8 mouse cellular contexts compared by ENCODE assay signal in genomic region chr8:72474826-72475546, GRCm38 (mm10). TPM values are rescaled to one million over a fixed set of nuclear protein-coding genes. Genes with fewer than 3 reads are reported as not detected.
DNase-seq lines count a peak whose midpoint lies in the region; ATAC-seq and TF ChIP-seq lines count a peak whose summit lies in the region.

Cherp (minus strand) TSS chr8:72475226.

- peak; percentile 95 for ATAC-seq in embryonic facial prominence, embryonic 15.5 days (ENCODE audit: insufficient number of reproducible peaks, low FRiP score, low TSS enrichment, low read depth)
- ATAC-seq in limb, embryonic 14.5 days (ENCODE audit: low FRiP score, low read depth): peak; percentile 96
- peak; percentile 96 for ATAC-seq in midbrain, postnatal 0 days (ENCODE audit: low FRiP score)

- peak within 1 kb of the TSS; percentile 83 for H3K4me2 ChIP-seq in embryonic facial prominence, embryonic 15.5 days (replicated peaks)
- H3K4me2 ChIP-seq in limb, embryonic 14.5 days (replicated peaks; ENCODE audit: low read depth, low read length, severe bottlenecking): peak within 1 kb of the TSS; percentile 93
- H3K4me2 ChIP-seq in midbrain, postnatal 0 days (ENCODE audit: low read depth, low read length, poor library complexity, severe bottlenecking): peak within 1 kb of the TSS; percentile 95

- TF ChIP-seq CTCF in bone marrow, adult 2 months (IDR thresholded peaks at IDR 0.05; ENCODE audit: control insufficient read depth, insufficient read depth, low read length): no peak
- TF ChIP-seq CTCF in midbrain, postnatal 0 days (IDR thresholded peaks at IDR 0.05): no peak

- DNase-seq in 416B (ENCODE audit: low read depth): peak; percentile 99
- peak; percentile 97 for DNase-seq in heart, adult 8-10 months (ENCODE audit: low spot score)
- peak; percentile 98 for DNase-seq in kidney, adult 9 months
- DNase-seq in limb, embryonic 14.5 days (ENCODE audit: low spot score): peak; percentile 98
- DNase-seq in midbrain, postnatal 0 days (ENCODE audit: low spot score): peak; percentile 99
- DNase-seq in spleen, postnatal 14 days (ENCODE audit: low spot score in 2 of 2): peak; percentile 91 to 94

- no peaks in the 10 kb centered on the region for H3K27me3 ChIP-seq in embryonic facial prominence, embryonic 15.5 days
- H3K27me3 ChIP-seq in limb, embryonic 14.5 days (ENCODE audit: control insufficient read depth, insufficient read depth, low read length): no peaks in the 10 kb centered on the region
- no peaks in the 10 kb centered on the region for H3K27me3 ChIP-seq in midbrain, postnatal 0 days (ENCODE audit: insufficient read depth, low read length)

- H3K36me3 ChIP-seq in embryonic facial prominence, embryonic 15.5 days: peaks cover 28% of the 10 kb centered on the region
- peaks cover 34% of the 10 kb centered on the region for H3K36me3 ChIP-seq in limb, embryonic 14.5 days (ENCODE audit: control insufficient read depth, insufficient read depth, low read length)
- H3K36me3 ChIP-seq in midbrain, postnatal 0 days (ENCODE audit: insufficient read depth, low read length): peaks cover 20% of the 10 kb centered on the region

- peak within 1 kb of the TSS; percentile 82 for H3K9ac ChIP-seq in embryonic facial prominence, embryonic 15.5 days
- H3K9ac ChIP-seq in limb, embryonic 14.5 days (ENCODE audit: low read depth, low read length, severe bottlenecking): peak within 1 kb of the TSS; percentile 80
- H3K9ac ChIP-seq in midbrain, postnatal 0 days (replicated peaks; ENCODE audit: low read length, poor library complexity, severe bottlenecking): peak within 1 kb of the TSS; percentile 83

- under 1% methylated on average over 80 of the region's 80 CpGs for WGBS in bone marrow, adult 2 months
- under 1% methylated on average over 80 of the region's 80 CpGs for WGBS in embryonic facial prominence, embryonic 15.5 days
- WGBS in limb, embryonic 14.5 days: under 1% methylated on average over 76 of the region's 80 CpGs
- WGBS in midbrain, postnatal 0 days: under 1% methylated on average over 80 of the region's 80 CpGs

- peaks cover 3% of the 10 kb centered on the region for H3K4me1 ChIP-seq in bone marrow, adult 2 months (ENCODE audit: control insufficient read depth, insufficient read depth, low read length)
- H3K4me1 ChIP-seq in embryonic facial prominence, embryonic 15.5 days: peaks cover 15% of the 10 kb centered on the region
- H3K4me1 ChIP-seq in limb, embryonic 14.5 days (ENCODE audit: control insufficient read depth, insufficient read depth, low read length): peaks cover 11% of the 10 kb centered on the region
- H3K4me1 ChIP-seq in midbrain, postnatal 0 days (ENCODE audit: insufficient read depth, low read length): peaks cover 6% of the 10 kb centered on the region

- TF ChIP-seq POLR2A in bone marrow, adult 2 months (IDR thresholded peaks at IDR 0.05; ENCODE audit: borderline replicate concordance, control insufficient read depth, low read depth, low read length): peak; percentile 74; the same call in 1 of the 2 replicates
- peak; percentile 66; the same call in 1 of the 2 replicates for TF ChIP-seq POLR2A in limb, embryonic 14.5 days (IDR thresholded peaks at IDR 0.05; ENCODE audit: borderline replicate concordance, extremely low read depth, insufficient read depth, insufficient read length)

- no peaks in the 10 kb centered on the region for H3K9me3 ChIP-seq in embryonic facial prominence, embryonic 15.5 days (replicated peaks)
- peaks cover 3% of the 10 kb centered on the region; the same call in 1 of the 2 replicates for H3K9me3 ChIP-seq in limb, embryonic 14.5 days (ENCODE audit: control insufficient read depth, low read length)
- no peaks in the 10 kb centered on the region for H3K9me3 ChIP-seq in midbrain, postnatal 0 days (ENCODE audit: low read length)

- H3K4me3 ChIP-seq in bone marrow, adult 2 months (replicated peaks; ENCODE audit: control insufficient read depth, low read depth, low read length): peak within 1 kb of the TSS; percentile 99
- peak within 1 kb of the TSS; percentile 99 for H3K4me3 ChIP-seq in embryonic facial prominence, embryonic 15.5 days (replicated peaks)
- peak within 1 kb of the TSS; percentile 89 for H3K4me3 ChIP-seq in limb, embryonic 14.5 days (replicated peaks; ENCODE audit: low read length)
- peak within 1 kb of the TSS; percentile 91 for H3K4me3 ChIP-seq in midbrain, postnatal 0 days (ENCODE audit: low read depth, low read length)

- peak within 1 kb of the TSS; percentile 90 for H3K27ac ChIP-seq in bone marrow, adult 2 months (ENCODE audit: control insufficient read depth, insufficient read depth, low read depth, low read length, poor library complexity)
- H3K27ac ChIP-seq in embryonic facial prominence, embryonic 15.5 days (replicated peaks): peak within 1 kb of the TSS; percentile 94
- H3K27ac ChIP-seq in limb, embryonic 14.5 days (replicated peaks; ENCODE audit: low read depth, low read length): peak within 1 kb of the TSS; percentile 78
- H3K27ac ChIP-seq in midbrain, postnatal 0 days (ENCODE audit: low read depth, low read length): peak within 1 kb of the TSS; percentile 87

RNA-seq across cellular contexts. Expression of gene Cherp, which starts in this region (rescaled TPM):
- 36.2 and 57.2 TPM in 2 replicates for polyA plus RNA-seq in bone marrow, adult 2 months (2011; ENCODE audit: insufficient read depth, insufficient read length, low replicate concordance, missing spikeins)
- 56.3 and 68.6 TPM in 2 replicates for polyA plus RNA-seq in embryonic facial prominence, embryonic 15.5 days (2015; fragmentation: Nextera tagmentation; extraction: Ambion mirVana)
- total RNA-seq in heart, adult 8-10 months (2022): 10 to 100 TPM; 34.7 to 43.9 (median 37.2) TPM
- polyA plus RNA-seq in limb, embryonic 14.5 days (2012; rRNA removed): 110 and 137 TPM in 2 replicates
- polyA plus RNA-seq in limb, embryonic 14.5 days (2014; fragmentation: Nextera tagmentation; extraction: Ambion mirVana): 58.9 and 62.7 TPM in 2 replicates
- 33.4 and 51.4 TPM in 2 replicates for total RNA-seq in midbrain, postnatal 0 days (2014; rRNA removed)
- 44.5 and 50.9 TPM in 2 replicates for polyA plus RNA-seq in midbrain, postnatal 0 days (2015; fragmentation: Nextera tagmentation; extraction: Ambion mirVana)

Comparison
In these comparisons a context has a peak if more than half of its experiments do, and no peak if none do; other contexts are left out.
1. Peak in every context shown above with its lines: DNase-seq, ATAC-seq, H3K4me3 ChIP-seq and H3K27ac ChIP-seq.